Mouse (Mus musculus): ENCODE measurements at regions not wholly inside any gene's neighbourhood (a gene's known extent, or its start where the extent isn't known, plus 50 kb on each side); places are given as distances from the start of the nearest gene placed in this dataset.
"Not testable (repeated sequence)": the region's sequence is repeated elsewhere in the genome, so short reads cannot be mapped to it uniquely, and the experiment has no call there.

- ATAC-seq (replicated peaks; ENCODE audit: low FRiP score, low TSS enrichment, low read depth) (no peak), DNase-seq (ENCODE audit: low spot score) (no peak)
- Histone ChIP-seq H3K4me1 (replicated peaks; ENCODE audit: control insufficient read depth, insufficient read depth, low read length) (no peaks in the 10 kb centered on the region), H3K36me3 (ENCODE audit: control insufficient read depth, insufficient read depth, low read length) (no peaks in the 10 kb centered on the region), H3K9me3 (ENCODE audit: control insufficient read depth, low read length) (no peaks in the 10 kb centered on the region), H3K4me3 (ENCODE audit: low read depth, low read length) (no peak overlapping the region), H3K27me3 (replicated peaks; ENCODE audit: control insufficient read depth, insufficient read depth, low read length) (no peaks in the 10 kb centered on the region), H3K27ac (ENCODE audit: low read depth) (no peak overlapping the region), H3K9ac (ENCODE audit: low read length) (no peak overlapping the region), H3K4me2 (ENCODE audit: low read length) (no peak overlapping the region)
- WGBS, result 56% methylated on average over 2 of the region's 2 CpGs
These were observed 112.8 kb downstream of the Apob start for GRCm38 (mm10) chr12:8090279-8090626.

- ATAC-seq (replicated peaks; ENCODE audit: low FRiP score, low TSS enrichment, low read depth) (no peak), DNase-seq (ENCODE audit: low spot score) (no peak)
- no peaks in the 10 kb centered on the region for H3K36me3 ChIP-seq (ENCODE audit: control insufficient read depth, insufficient read depth, low read length)
- no peaks in the 10 kb centered on the region for H3K27me3 ChIP-seq (replicated peaks; ENCODE audit: control insufficient read depth, insufficient read depth, low read length)
- H3K4me3 ChIP-seq (ENCODE audit: low read depth, low read length), result no peak overlapping the region
- no peaks in the 10 kb centered on the region for H3K4me1 ChIP-seq (replicated peaks; ENCODE audit: control insufficient read depth, insufficient read depth, low read length)
- H3K27ac ChIP-seq (ENCODE audit: low read depth), result no peak overlapping the region
- no peaks in the 10 kb centered on the region for H3K9me3 ChIP-seq (ENCODE audit: control insufficient read depth, low read length)
- no peak overlapping the region for H3K4me2 ChIP-seq (ENCODE audit: low read length)
- H3K9ac ChIP-seq (ENCODE audit: low read length), result no peak overlapping the region
- 82% methylated on average over 1 of the region's 1 CpGs for WGBS
These were observed 114.5 kb upstream of the Ldah start for GRCm38 (mm10) chr12:8093437-8093836.

GRCm38 (mm10) chr12:8095946-8096345 lies 112.0 kb upstream of the Ldah start:
- Histone ChIP-seq H3K9ac (ENCODE audit: low read length) (no peak overlapping the region), H3K4me1 (replicated peaks; ENCODE audit: control insufficient read depth, insufficient read depth, low read length) (no peaks in the 10 kb centered on the region), H3K9me3 (ENCODE audit: control insufficient read depth, low read length) (no peaks in the 10 kb centered on the region), H3K4me2 (ENCODE audit: low read length) (no peak overlapping the region), H3K27me3 (replicated peaks; ENCODE audit: control insufficient read depth, insufficient read depth, low read length) (no peaks in the 10 kb centered on the region), H3K27ac (ENCODE audit: low read depth) (no peak overlapping the region), H3K4me3 (ENCODE audit: low read depth, low read length) (no peak overlapping the region), H3K36me3 (ENCODE audit: control insufficient read depth, insufficient read depth, low read length) (no peaks in the 10 kb centered on the region)
- DNase-seq (ENCODE audit: low spot score), result no peak
- ATAC-seq (replicated peaks; ENCODE audit: low FRiP score, low TSS enrichment, low read depth), result no peak
- 33% methylated on average over 2 of the region's 2 CpGs for WGBS

GRCm38 (mm10) chr12:8098395-8098794 lies 109.5 kb upstream of the Ldah start:
- WGBS, result 71% methylated on average over 2 of the region's 2 CpGs

GRCm38 (mm10) chr12:8099114-8099513 lies 108.8 kb upstream of the Ldah start:
- Histone ChIP-seq H3K27me3 (replicated peaks; ENCODE audit: control insufficient read depth, insufficient read depth, low read length) (no peaks in the 10 kb centered on the region), H3K4me1 (replicated peaks; ENCODE audit: control insufficient read depth, insufficient read depth, low read length) (no peaks in the 10 kb centered on the region), H3K4me3 (ENCODE audit: low read depth, low read length) (no peak overlapping the region), H3K27ac (ENCODE audit: low read depth) (no peak overlapping the region), H3K9me3 (ENCODE audit: control insufficient read depth, low read length) (no peaks in the 10 kb centered on the region), H3K36me3 (ENCODE audit: control insufficient read depth, insufficient read depth, low read length) (no peaks in the 10 kb centered on the region), H3K4me2 (ENCODE audit: low read length) (no peak overlapping the region), H3K9ac (ENCODE audit: low read length) (no peak overlapping the region)
- ATAC-seq (replicated peaks; ENCODE audit: low FRiP score, low TSS enrichment, low read depth) (no peak), DNase-seq (ENCODE audit: low spot score) (no peak)
- WGBS, result 86% methylated on average over 2 of the region's 2 CpGs

More at GRCm38 (mm10) chr12:8098395-8098794, 109.5 kb upstream of the Ldah start:
- not testable (repeated sequence) for DNase-seq (ENCODE audit: low spot score); H3K4me3 ChIP-seq (ENCODE audit: low read depth, low read length); H3K4me2 ChIP-seq (ENCODE audit: low read length); H3K36me3 ChIP-seq (ENCODE audit: control insufficient read depth, insufficient read depth, low read length); H3K27me3 ChIP-seq (replicated peaks; ENCODE audit: control insufficient read depth, insufficient read depth, low read length); H3K27ac ChIP-seq (ENCODE audit: low read depth); H3K4me1 ChIP-seq (replicated peaks; ENCODE audit: control insufficient read depth, insufficient read depth, low read length); H3K9me3 ChIP-seq (ENCODE audit: control insufficient read depth, low read length); ATAC-seq (replicated peaks; ENCODE audit: low FRiP score, low TSS enrichment, low read depth); H3K9ac ChIP-seq (ENCODE audit: low read length)

GRCm38 (mm10) chr12:8099821-8100220 lies 108.1 kb upstream of the Ldah start:
- Histone ChIP-seq H3K4me1 (replicated peaks; ENCODE audit: control insufficient read depth, insufficient read depth, low read length) (no peaks in the 10 kb centered on the region), H3K9me3 (ENCODE audit: control insufficient read depth, low read length) (no peaks in the 10 kb centered on the region), H3K27ac (ENCODE audit: low read depth) (no peak overlapping the region), H3K36me3 (ENCODE audit: control insufficient read depth, insufficient read depth, low read length) (no peaks in the 10 kb centered on the region), H3K27me3 (replicated peaks; ENCODE audit: control insufficient read depth, insufficient read depth, low read length) (no peaks in the 10 kb centered on the region), H3K9ac (ENCODE audit: low read length) (no peak overlapping the region), H3K4me3 (ENCODE audit: low read depth, low read length) (no peak overlapping the region), H3K4me2 (ENCODE audit: low read length) (no peak overlapping the region)
- no peak for ATAC-seq (replicated peaks; ENCODE audit: low FRiP score, low TSS enrichment, low read depth)
- peak; percentile 72 for DNase-seq (ENCODE audit: low spot score)
- 35% methylated on average over 2 of the region's 2 CpGs for WGBS

- H3K4me3 ChIP-seq (ENCODE audit: low read depth, low read length), result no peak overlapping the region
- no peak for ATAC-seq (replicated peaks; ENCODE audit: low FRiP score, low TSS enrichment, low read depth)
- H3K27ac ChIP-seq (ENCODE audit: low read depth), result no peak overlapping the region
- no peak overlapping the region for H3K4me2 ChIP-seq (ENCODE audit: low read length)
- no peak overlapping the region for H3K9ac ChIP-seq (ENCODE audit: low read length)
- 81% methylated on average over 8 of the region's 8 CpGs for WGBS
- no peaks in the 10 kb centered on the region for H3K27me3 ChIP-seq (replicated peaks; ENCODE audit: control insufficient read depth, insufficient read depth, low read length)
- no peaks in the 10 kb centered on the region for H3K36me3 ChIP-seq (ENCODE audit: control insufficient read depth, insufficient read depth, low read length)
- no peaks in the 10 kb centered on the region for H3K4me1 ChIP-seq (replicated peaks; ENCODE audit: control insufficient read depth, insufficient read depth, low read length)
- H3K9me3 ChIP-seq (ENCODE audit: control insufficient read depth, low read length), result no peaks in the 10 kb centered on the region
- no peak for DNase-seq (ENCODE audit: low spot score)
These were observed 106.1 kb upstream of the Ldah start for GRCm38 (mm10) chr12:8101837-8102236.

- Histone ChIP-seq H3K9me3 (ENCODE audit: control insufficient read depth, low read length) (no peaks in the 10 kb centered on the region), H3K27me3 (replicated peaks; ENCODE audit: control insufficient read depth, insufficient read depth, low read length) (no peaks in the 10 kb centered on the region), H3K4me1 (replicated peaks; ENCODE audit: control insufficient read depth, insufficient read depth, low read length) (no peaks in the 10 kb centered on the region), H3K9ac (ENCODE audit: low read length) (no peak overlapping the region), H3K4me2 (ENCODE audit: low read length) (no peak overlapping the region), H3K36me3 (ENCODE audit: control insufficient read depth, insufficient read depth, low read length) (no peaks in the 10 kb centered on the region), H3K4me3 (ENCODE audit: low read depth, low read length) (no peak overlapping the region), H3K27ac (ENCODE audit: low read depth) (no peak overlapping the region)
- no peak for DNase-seq (ENCODE audit: low spot score)
- no peak for ATAC-seq (replicated peaks; ENCODE audit: low FRiP score, low TSS enrichment, low read depth)
- WGBS, result 79% methylated on average over 9 of the region's 9 CpGs
These were observed 104.6 kb upstream of the Ldah start for GRCm38 (mm10) chr12:8103259-8103658.

GRCm38 (mm10) chr12:8107137-8107536 lies 100.8 kb upstream of the Ldah start:
- Histone ChIP-seq H3K4me3 (ENCODE audit: low read depth, low read length) (no peak overlapping the region), H3K9ac (ENCODE audit: low read length) (no peak overlapping the region), H3K9me3 (ENCODE audit: control insufficient read depth, low read length) (no peaks in the 10 kb centered on the region), H3K36me3 (ENCODE audit: control insufficient read depth, insufficient read depth, low read length) (no peaks in the 10 kb centered on the region), H3K27me3 (replicated peaks; ENCODE audit: control insufficient read depth, insufficient read depth, low read length) (no peaks in the 10 kb centered on the region), H3K4me2 (ENCODE audit: low read length) (no peak overlapping the region), H3K4me1 (replicated peaks; ENCODE audit: control insufficient read depth, insufficient read depth, low read length) (no peaks in the 10 kb centered on the region), H3K27ac (ENCODE audit: low read depth) (no peak overlapping the region)
- ATAC-seq (replicated peaks; ENCODE audit: low FRiP score, low TSS enrichment, low read depth) (no peak), DNase-seq (ENCODE audit: low spot score) (no peak)
- WGBS, result 53% methylated on average over 4 of the region's 4 CpGs
